Mouse (Mus musculus): ENCODE data around the gene Abcc4.

The Abcc4 gene

GRCm38 (mm10) chr14:118712889-118713288, 6.9 kb upstream of the Abcc4 start:
- no peak for DNase-seq (ENCODE audit: low spot score)

GRCm38 (mm10) chr14:118710945-118711344, 4.9 kb upstream of the Abcc4 start:
- DNase-seq (ENCODE audit: low spot score) = no peak

GRCm38 (mm10) chr14:118709736-118710135, 3.7 kb upstream of the Abcc4 start:
- DNase-seq (ENCODE audit: low spot score) = peak; percentile 81

- DNase-seq (ENCODE audit: low spot score) = no peak
Measured at GRCm38 (mm10) chr14:118708126-118708525, 2.1 kb upstream of the Abcc4 start.

- no peak for DNase-seq (ENCODE audit: low spot score)
Measured at GRCm38 (mm10) chr14:118706962-118707361, 943 bp upstream of the Abcc4 start.

- DNase-seq (ENCODE audit: low spot score) = peak; percentile 15
Measured at GRCm38 (mm10) chr14:118705465-118705807, 583 bp downstream of the Abcc4 start.

GRCm38 (mm10) chr14:118703363-118703762, 2.7 kb downstream of the Abcc4 start:
- DNase-seq (ENCODE audit: low spot score) = no peak

GRCm38 (mm10) chr14:118701991-118702608, 3.9 kb downstream of the Abcc4 start:
- no peak for DNase-seq (ENCODE audit: low spot score)

GRCm38 (mm10) chr14:118700576-118700975, 5.4 kb downstream of the Abcc4 start:
- no peak for DNase-seq (ENCODE audit: low spot score)

GRCm38 (mm10) chr14:118699963-118700362, 6.1 kb downstream of the Abcc4 start:
- no peak for DNase-seq (ENCODE audit: low spot score)

GRCm38 (mm10) chr14:118699508-118699907, 6.5 kb downstream of the Abcc4 start:
- DNase-seq (ENCODE audit: low spot score) = no peak

- no peak for DNase-seq (ENCODE audit: low spot score)
Measured at GRCm38 (mm10) chr14:118696556-118697289, 9.3 kb downstream of the Abcc4 start.

GRCm38 (mm10) chr14:118695866-118696265, 10.2 kb downstream of the Abcc4 start:
- DNase-seq (ENCODE audit: low spot score) = no peak

- DNase-seq (ENCODE audit: low spot score) = no peak
Measured at GRCm38 (mm10) chr14:118694321-118694720, 11.7 kb downstream of the Abcc4 start.

GRCm38 (mm10) chr14:118691910-118692309, 14.1 kb downstream of the Abcc4 start:
- no peak for DNase-seq (ENCODE audit: low spot score)

GRCm38 (mm10) chr14:118691404-118691803, 14.6 kb downstream of the Abcc4 start:
- no peak for DNase-seq (ENCODE audit: low spot score)

- no peak for DNase-seq (ENCODE audit: low spot score)
Measured at GRCm38 (mm10) chr14:118690921-118691320, 15.1 kb downstream of the Abcc4 start.

- no peak for DNase-seq (ENCODE audit: low spot score)
Measured at GRCm38 (mm10) chr14:118690336-118690735, 15.7 kb downstream of the Abcc4 start.

GRCm38 (mm10) chr14:118688643-118689042, 17.4 kb downstream of the Abcc4 start:
- no peak for DNase-seq (ENCODE audit: low spot score)

GRCm38 (mm10) chr14:118686861-118687260, 19.2 kb downstream of the Abcc4 start:
- DNase-seq (ENCODE audit: low spot score) = no peak

GRCm38 (mm10) chr14:118685572-118685971, 20.4 kb downstream of the Abcc4 start:
- DNase-seq (ENCODE audit: low spot score) = no peak

GRCm38 (mm10) chr14:118682339-118683034, 23.5 kb downstream of the Abcc4 start:
- DNase-seq (ENCODE audit: low spot score) = no peak

- no peak for DNase-seq (ENCODE audit: low spot score)
Measured at GRCm38 (mm10) chr14:118681087-118681486, 24.9 kb downstream of the Abcc4 start.

Measured in left cerebral cortex, adult 11 months (tissue).